Mouse (Mus musculus) gastrocnemius, postnatal 25 days (tissue): ENCODE measurements around the gene Rpl36. TPM values are rescaled to one million over a fixed set of nuclear protein-coding genes. Genes with fewer than 3 reads are reported as not detected.

Experiments
- DNase-seq: peaks from one replicate; pipeline ENCODE4 v3.0.0; 2022
- total RNA-seq, 2 experiments: library from RNA; stranded (reverse); gene quantifications; 1 replicate in 1 of 2; 2 replicates in 1 of 2; pipeline ENCODE4 v1.2.3; 2021

The Rpl36 gene
- total RNA-seq, 2 experiments from 2014 or later, result 502 to 523 TPM

GRCm38 (mm10) chr17:56651801-56652200 is 38.6 kb downstream of the Rpl36 start:
- DNase-seq, result no peak

- no peak for DNase-seq
These were observed 41.6 kb downstream of the Rpl36 start for GRCm38 (mm10) chr17:56654771-56655170.

DNA sequence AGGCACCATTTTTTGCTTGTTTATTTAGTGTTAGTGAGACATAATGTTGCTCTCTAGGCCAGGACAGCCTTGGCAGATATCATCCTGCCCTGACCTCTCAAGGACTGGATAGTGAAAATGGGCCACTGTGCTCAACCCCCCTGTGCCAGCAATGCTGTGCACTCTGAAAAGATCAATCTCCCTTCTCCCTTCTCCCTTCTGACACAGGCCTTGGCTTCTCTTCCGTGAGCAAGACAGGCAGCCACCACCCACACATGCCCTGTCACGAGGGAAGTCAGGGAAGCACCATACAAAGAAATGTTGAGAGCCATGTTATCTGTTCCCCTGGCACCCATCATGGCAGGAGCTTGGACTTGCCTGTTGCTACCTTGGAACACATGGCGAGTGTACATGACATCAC is 42.1 kb downstream of the Rpl36 start:
- no peak for DNase-seq

DNA sequence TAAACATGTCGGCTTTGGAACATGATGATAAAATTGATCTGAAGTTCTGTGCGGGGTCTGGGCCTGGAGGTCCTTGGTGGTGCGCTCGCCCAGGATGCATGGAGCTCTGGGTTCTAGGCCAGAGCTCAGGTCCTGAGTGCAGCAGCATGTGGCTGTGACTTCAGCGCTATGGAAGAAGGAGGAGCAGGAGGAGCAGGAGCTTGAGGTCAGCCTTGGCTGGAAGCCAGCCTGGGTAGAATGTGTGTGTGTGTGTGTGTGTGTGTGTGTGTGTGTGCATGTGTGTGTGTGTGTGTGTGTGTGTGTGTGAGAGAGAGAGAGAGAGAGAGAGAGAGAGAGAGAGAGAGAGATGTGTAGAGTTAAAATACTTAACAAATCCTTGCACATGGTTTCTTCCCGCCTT is 43.0 kb downstream of the Rpl36 start:
- DNase-seq, result no peak

- DNase-seq, result no peak
These were observed 50.4 kb downstream of the Rpl36 start for GRCm38 (mm10) chr17:56663659-56664058.

Other genes starting within 250 kb of the Rpl36 start
- 10 to 100 TPM; 37.7 to 39.6 TPM for gene Ptprs, start 136.9 kb upstream of the Rpl36 start, total RNA-seq
- gene Znrf4, start 101.0 kb upstream of the Rpl36 start, total RNA-seq, result not detected
- under 1 TPM; 0.43 to 0.78 TPM for gene Gm20219, start 59.0 kb upstream of the Rpl36 start, total RNA-seq
- 10 to 100 TPM; 29.7 to 35.6 TPM for gene Safb2, start 28.8 kb upstream of the Rpl36 start, total RNA-seq
- 10 to 100 TPM; 36.8 to 43.8 TPM for gene Safb, start 28.6 kb upstream of the Rpl36 start, total RNA-seq
- gene 2410015M20Rik, start 3.6 kb upstream of the Rpl36 start, total RNA-seq, result 100 to 1,000 TPM; 147 to 152 TPM
- 10 to 100 TPM; 53.4 to 64.4 TPM for gene Lonp1, start 13.5 kb downstream of the Rpl36 start, total RNA-seq
- gene Catsperd, start 14.7 kb downstream of the Rpl36 start, total RNA-seq, result not detected
- gene Ranbp3, start 59.9 kb downstream of the Rpl36 start, total RNA-seq, result 10 to 100 TPM; 32.8 to 34.2 TPM
- gene Ndufa11, start 104.4 kb downstream of the Rpl36 start, total RNA-seq, result 100 to 1,000 TPM; 459 to 461 TPM
- 1 to 10 TPM; 3.3 to 3.5 TPM for gene Vmac, start 104.6 kb downstream of the Rpl36 start, total RNA-seq
- gene Nrtn, start 144.1 kb downstream of the Rpl36 start, total RNA-seq, result 1 to 10 TPM; 1.9 to 3.1 TPM
- 10 to 100 TPM; 12.4 to 14.5 TPM for gene Dus3l, start 151.3 kb downstream of the Rpl36 start, total RNA-seq
- gene Prr22, start 156.8 kb downstream of the Rpl36 start, total RNA-seq, result under 1 TPM in 1 of 2 experiments, not detected in 1; 0.33 TPM
- gene Rfx2, start 217.6 kb downstream of the Rpl36 start, total RNA-seq, result 1 to 10 TPM; 3.0 to 4.1 TPM